ENCODE assay signal across 10 mouse cellular contexts in genomic region chr6:135136439-135137161, GRCm38 (mm10). TPM values are rescaled to one million over a fixed set of nuclear protein-coding genes. Genes with fewer than 3 reads are reported as not detected.
DNase-seq lines count a peak whose midpoint lies in the region; ATAC-seq and TF ChIP-seq lines count a peak whose summit lies in the region.
"Had no signal": no experiment of that assay in that cellular context is flagged by ENCODE, and none has a peak within 500 bp of the region (broad histone marks: within the 10 kb centered on the region; RNA-seq: fewer than 3 reads in every experiment).

No protein-coding gene starts in this region.

- H3K27ac ChIP-seq in CH12.LX (ENCODE audit: insufficient read depth, low read depth), result no peak overlapping the region
- H3K27ac ChIP-seq: stomach, embryonic 15.5 days had no signal

- no peaks in the 10 kb centered on the region for H3K27me3 ChIP-seq in CH12.LX (replicated peaks)
- H3K27me3 ChIP-seq: stomach, embryonic 15.5 days had no signal

- TF ChIP-seq POLR2A in CH12.LX (IDR thresholded peaks at IDR 0.05; ENCODE audit: low read depth, low read length), result no peak

- H3K4me3 ChIP-seq in CH12.LX (replicated peaks in 1 of 3; ENCODE audit: low read depth in 2 of 3, low read length in 2 of 3, poor library complexity in 1 of 3), result no peak overlapping the region
- H3K4me3 ChIP-seq: stomach, embryonic 15.5 days had no signal

- 0 out of 4 replicates have a peak, but pooled peaks cover 0 to 2% of the 10 kb centered on the region in 2 experiments for H3K4me1 ChIP-seq in CH12.LX (ENCODE audit: control insufficient read depth in 1 of 2, insufficient read depth in 2 of 2)
- H3K4me1 ChIP-seq: stomach, embryonic 15.5 days had no signal

- in situ Hi-C loops in CH12.LX (cut with MboI; ENCODE audit: low pct_ligation_motif_present, low pct_unique_long_range_greater_than_20kb, low sequenced_read_pairs), result no loop called here

- TF ChIP-seq EP300 in CH12.LX (IDR thresholded peaks at IDR 0.05; ENCODE audit: low read length), result no peak

- no peaks in the 10 kb centered on the region for H3K9me3 ChIP-seq in CH12.LX (replicated peaks; ENCODE audit: low read length)
- H3K9me3 ChIP-seq: stomach, embryonic 15.5 days had no signal

- no peaks in the 10 kb centered on the region for H3K79me2 ChIP-seq in CH12.LX (replicated peaks; ENCODE audit: control insufficient read depth, extremely low read depth, insufficient read depth, poor library complexity, severe bottlenecking)

- no peaks in the 10 kb centered on the region for H3K36me3 ChIP-seq in CH12.LX (replicated peaks in 1 of 2; ENCODE audit: control insufficient read depth in 1 of 2, insufficient read depth in 1 of 2, low read length in 1 of 2)
- H3K36me3 ChIP-seq: stomach, embryonic 15.5 days had no signal

- no peak for ATAC-seq in megakaryocyte progenitor cell, adult 5-6 weeks (replicated peaks; ENCODE audit: poor library complexity)
- no peak for ATAC-seq in activated CD4-positive, CD25-positive, alpha-beta regulatory T cell, adult 4 months

- peak; percentile 27 to 32 for DNase-seq in heart, adult 9 months (ENCODE audit: low spot score in 2 of 2)
- no peak for DNase-seq in heart, postnatal 25 days (ENCODE audit: low spot score)
- no peak for DNase-seq in CH12.LX (ENCODE audit: extremely low read depth)
- DNase-seq in embryo, embryonic 9.5 days (ENCODE audit: extremely low spot score), result peak; percentile 56
- DNase-seq in heart, postnatal 14 days, result peak; percentile 25 to 26
- DNase-seq in ovary, adult 18-20 months (ENCODE audit: low spot score), result no peak

- TF ChIP-seq CTCF in CH12.LX (conservative IDR thresholded peaks at IDR 0.05 in 1 of 2, IDR thresholded peaks at IDR 0.05 in 1 of 2; ENCODE audit: low read depth in 2 of 2, low read length in 2 of 2), result no peak

- TF ChIP-seq RAD21 in CH12.LX (IDR thresholded peaks at IDR 0.05; ENCODE audit: low read depth, low read length), result no peak

- peak overlapping the region; percentile 23; the same call in 1 of the 2 replicates for H3K4me2 ChIP-seq in CH12.LX (ENCODE audit: insufficient read depth, low read depth, poor library complexity, severe bottlenecking)
- H3K4me2 ChIP-seq: stomach, embryonic 15.5 days had no signal

- no peak overlapping the region for H3K9ac ChIP-seq in CH12.LX (ENCODE audit: insufficient read depth, low read depth)
- H3K9ac ChIP-seq: stomach, embryonic 15.5 days had no signal

- intact Hi-C loops in heart, postnatal 25 days (cut with DNase I), result no loop called here
- intact Hi-C loops in heart, postnatal 14 days (cut with DNase I), result no loop called here

- dilution Hi-C loops in CH12.LX (cut with MboI; ENCODE audit: extremely low pct_ligation_motif_present, extremely low pct_unique_long_range_greater_than_20kb, low sequenced_read_pairs), result no loop called here

TF ChIP-seq in CH12.LX, 34 proteins besides CTCF, POLR2A, EP300 and RAD21:
- TF ChIP-seq HCFC1 (IDR thresholded peaks at IDR 0.05; ENCODE audit: low read depth, low read length) (no peak), MXI1 (IDR thresholded peaks at IDR 0.05; ENCODE audit: low read depth, low read length) (no peak), ETS1 (conservative IDR thresholded peaks at IDR 0.05; ENCODE audit: low read depth, low read length) (no peak), MAX (IDR thresholded peaks at IDR 0.05; ENCODE audit: low read length) (no peak), ZNF384 (IDR thresholded peaks at IDR 0.05; ENCODE audit: low read depth, low read length) (no peak), ZKSCAN1 (IDR thresholded peaks at IDR 0.05; ENCODE audit: borderline replicate concordance, low read depth, low read length) (no peak), MAFK (IDR thresholded peaks at IDR 0.05; ENCODE audit: insufficient replicate concordance, low read length) (no peak), MAZ (IDR thresholded peaks at IDR 0.05; ENCODE audit: low read depth, low read length) (no peak), NRF1 (IDR thresholded peaks at IDR 0.05; ENCODE audit: low read depth, low read length) (no peak), JUN (IDR thresholded peaks at IDR 0.05; ENCODE audit: insufficient read depth, low read depth, low read length) (no peak), KAT2A (IDR thresholded peaks at IDR 0.05; ENCODE audit: insufficient replicate concordance, low read length) (no peak), ELF1 (IDR thresholded peaks at IDR 0.05; ENCODE audit: low read depth, low read length) (no peak)

RNA-seq across cellular contexts. Expression of gene Gprc5d, which starts 18.5 kb away (rescaled TPM):
- total RNA-seq in heart, postnatal 25 days (2021), result not detected
- not detected in 2 replicates for total RNA-seq in CH12.LX (2012; rRNA removed)
- total RNA-seq in CH12.LX (2014; rRNA removed), result not detected in 2 replicates
- polyA plus RNA-seq in CH12.LX (2012; ENCODE audit: insufficient read length, low read depth), result not detected in 2 replicates
- not detected for total RNA-seq in heart, postnatal 14 days (2021)
- total RNA-seq in megakaryocyte progenitor cell, adult 5-6 weeks (2015), result not detected in 2 replicates
- total RNA-seq in megakaryocyte progenitor cell, adult 5-6 weeks (2017), result not detected in 2 replicates
- polyA plus RNA-seq in activated CD4-positive, CD25-positive, alpha-beta regulatory T cell, adult 4 months (2017; shearing (Covaris generic)), result not detected
- total RNA-seq: left cerebral cortex, postnatal 25 days had no signal
- polyA plus RNA-seq: stomach, embryonic 15.5 days had no signal

Comparison
In these comparisons a context has a peak if more than half of its experiments do, and no peak if none do; other contexts are left out.
1. DNase-seq: peak in heart, adult 9 months (2 of 2), embryo, embryonic 9.5 days (single experiment) and heart, postnatal 14 days (2 of 2); none in heart, postnatal 25 days (single experiment), CH12.LX (single experiment) and ovary, adult 18-20 months (single experiment).